Mouse (Mus musculus) lung, embryonic 15.5 days (tissue): ENCODE results near the gene Crtc1. TPM values are rescaled to one million over a fixed set of nuclear protein-coding genes. Genes with fewer than 3 reads are reported as not detected.

Experiments used
- ATAC-seq: fragments of 200-750 bp; cut with Nextera tagmentation; 2 replicates; pipeline ENCODE4 v1.8.0; 2017; ENCODE audit warnings: moderate number of reproducible peaks, borderline replicate concordance; ENCODE audit not compliant: low FRiP score, low TSS enrichment; ENCODE audit errors: extremely low read depth
- H3K27ac ChIP-seq: fragments of 300-500 bp; sonication (generic); 2 replicates; pipeline ENCODE4 v1.5.1; 2015; ENCODE audit warnings: moderate library complexity, mild to moderate bottlenecking, inconsistent platforms
- H3K27me3 ChIP-seq: fragments of 300-500 bp; sonication (generic); 2 replicates; pipeline ENCODE4 v1.6.1; 2015; ENCODE audit warnings: inconsistent platforms
- H3K36me3 ChIP-seq: fragments of 300-500 bp; sonication (generic); 2 replicates; pipeline ENCODE4 v1.6.1; 2015; ENCODE audit warnings: inconsistent platforms
- H3K4me1 ChIP-seq: fragments of 300-500 bp; sonication (generic); 2 replicates; pipeline ENCODE4 v1.6.1; 2015; ENCODE audit warnings: inconsistent platforms
- H3K4me2 ChIP-seq: fragments of 300-500 bp; sonication (generic); 2 replicates; pipeline ENCODE4 v1.6.1; 2015; ENCODE audit warnings: inconsistent platforms, mild to moderate bottlenecking, moderate library complexity
- H3K4me3 ChIP-seq: fragments of 300-500 bp; sonication (generic); 2 replicates; pipeline ENCODE4 v1.5.1; 2015; ENCODE audit warnings: mild to moderate bottlenecking, inconsistent platforms
- H3K9ac ChIP-seq: fragments of 300-500 bp; sonication (generic); 2 replicates; pipeline ENCODE4 v1.6.1; 2015; ENCODE audit warnings: inconsistent platforms
- H3K9me3 ChIP-seq: fragments of 300-500 bp; sonication (generic); 2 replicates; pipeline ENCODE4 v1.6.1; 2016; ENCODE audit warnings: inconsistent platforms
- WGBS: fragments of 180-500 bp; shearing (Covaris S2); methylation state at CpG from one replicate; pipeline ENCODE4 v1.1.7; 2015; 5-methylcytosine and 5-hydroxymethylcytosine counted together
- polyA plus RNA-seq: library from polyadenylated mRNA; unstranded; fragments of >200 nt; fragmentation: Nextera tagmentation; extraction: Ambion mirVana; gene quantifications from 2 replicates; pipeline ENCODE4 v1.2.1, GENCODE M21; 2015

Gene Crtc1
- polyA plus RNA-seq, 1 experiment from 2014 or later, result 17.6 TPM

DNA sequence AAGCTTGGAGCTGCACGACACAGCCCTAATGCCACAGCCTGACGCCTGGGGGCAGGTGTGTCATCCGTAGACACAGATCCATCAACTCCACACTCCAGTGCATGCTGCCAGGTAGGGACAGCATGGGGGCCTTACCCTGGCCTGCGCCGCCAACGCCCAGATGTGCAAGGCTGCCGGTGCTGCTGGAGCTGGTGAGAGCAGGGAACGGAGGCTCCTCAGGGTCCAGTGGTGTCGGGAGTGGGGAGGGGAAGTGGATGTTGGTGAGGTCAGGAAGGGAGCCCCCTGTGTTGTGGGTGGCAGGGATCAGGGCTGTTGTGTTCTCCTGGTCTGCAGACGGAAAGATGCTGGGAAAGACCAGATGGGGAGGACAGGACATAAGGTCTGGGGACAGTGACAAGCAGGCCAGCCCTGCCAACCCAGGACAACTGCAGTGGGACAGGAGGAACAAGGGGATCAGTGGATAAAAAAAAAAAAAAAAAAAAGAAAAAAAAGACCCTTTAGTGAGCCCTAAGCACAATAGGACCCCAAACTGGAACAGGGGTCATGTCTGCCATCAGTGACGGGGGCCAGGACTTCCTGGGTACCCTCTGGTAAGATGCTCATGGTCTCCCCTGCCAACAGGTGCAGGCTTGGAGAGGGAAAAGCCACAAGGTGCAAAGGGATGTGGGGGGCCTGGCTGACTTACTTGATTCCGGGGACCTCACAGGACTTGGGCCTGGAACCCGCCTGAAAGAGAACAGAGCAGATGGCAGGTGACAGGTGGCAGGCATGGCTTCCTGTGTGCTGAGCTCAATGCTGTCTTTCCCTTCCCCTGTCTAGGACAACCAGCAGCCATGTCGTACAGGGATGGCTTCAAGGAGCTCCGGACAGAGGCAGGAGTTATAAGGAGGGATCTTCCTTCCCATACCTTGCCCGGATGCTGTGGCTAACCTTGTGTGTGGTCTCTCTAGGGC is 41.5 kb downstream of the Crtc1 start:
- WGBS, result 85% methylated on average over 16 of the region's 16 CpGs
- H3K36me3 ChIP-seq, result no peaks in the 10 kb centered on the region
- H3K4me3 ChIP-seq, result no peak overlapping the region
- H3K27me3 ChIP-seq, result no peaks in the 10 kb centered on the region
- no peak overlapping the region for H3K27ac ChIP-seq
- no peak overlapping the region for H3K9ac ChIP-seq
- no peaks in the 10 kb centered on the region for H3K9me3 ChIP-seq
- ATAC-seq, result no peak
- H3K4me2 ChIP-seq, result no peak overlapping the region
- no peaks in the 10 kb centered on the region for H3K4me1 ChIP-seq

DNA sequence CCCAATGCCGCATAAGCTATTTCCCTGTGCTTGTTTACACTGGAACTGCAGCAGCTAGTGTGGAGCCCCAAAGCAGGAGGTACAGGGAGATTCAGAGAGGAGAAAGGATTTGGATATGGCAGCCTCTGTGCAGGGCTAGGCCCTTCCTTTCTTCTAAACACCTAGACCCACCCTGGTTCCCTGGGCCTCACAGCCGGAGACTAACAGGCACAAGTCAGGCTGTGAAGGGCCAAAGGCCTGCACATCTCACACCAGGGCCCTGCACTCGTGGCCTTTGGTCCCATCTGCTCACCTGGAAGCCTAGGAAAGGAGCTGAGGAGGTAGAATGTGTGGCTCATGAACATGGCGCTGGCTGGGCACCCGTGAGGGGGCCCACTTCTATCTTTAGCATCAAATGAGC is 43.2 kb downstream of the Crtc1 start:
- H3K9ac ChIP-seq, result no peak overlapping the region
- 0 out of 2 replicates have a peak, but pooled peaks cover 8% of the 10 kb centered on the region for H3K36me3 ChIP-seq
- H3K4me3 ChIP-seq, result no peak overlapping the region
- no peak overlapping the region for H3K27ac ChIP-seq
- no peak for ATAC-seq
- no peaks in the 10 kb centered on the region for H3K4me1 ChIP-seq
- WGBS, result 74% methylated on average over 5 of the region's 5 CpGs
- no peak overlapping the region for H3K4me2 ChIP-seq
- H3K27me3 ChIP-seq, result no peaks in the 10 kb centered on the region
- no peaks in the 10 kb centered on the region for H3K9me3 ChIP-seq

DNA sequence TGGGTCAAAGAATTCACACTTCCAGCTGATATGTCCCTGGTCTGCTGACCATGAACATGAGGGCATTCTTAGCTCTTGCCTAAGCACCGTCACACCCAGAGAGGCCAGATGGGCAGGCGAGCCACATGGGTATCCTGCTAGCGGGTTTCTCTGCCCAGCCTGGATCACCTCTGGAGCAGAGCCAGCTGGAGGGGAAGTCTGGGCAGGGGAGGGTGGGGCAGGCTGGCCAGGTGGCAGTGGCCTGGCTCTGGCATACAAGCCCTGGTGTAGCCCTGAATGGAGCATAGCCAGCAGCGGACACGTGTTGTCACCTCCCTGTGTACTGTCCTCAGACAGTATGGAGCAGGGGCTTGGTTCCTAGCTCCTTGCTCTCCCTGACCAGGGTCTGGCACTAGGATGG is 43.7 kb downstream of the Crtc1 start:
- no peaks in the 10 kb centered on the region for H3K27me3 ChIP-seq
- H3K4me3 ChIP-seq, result no peak overlapping the region
- 0 out of 2 replicates have a peak, but pooled peaks cover 13% of the 10 kb centered on the region for H3K36me3 ChIP-seq
- no peak for ATAC-seq
- no peak overlapping the region for H3K27ac ChIP-seq
- H3K4me1 ChIP-seq, result no peaks in the 10 kb centered on the region
- H3K9ac ChIP-seq, result no peak overlapping the region
- 75% methylated on average over 5 of the region's 5 CpGs for WGBS
- H3K4me2 ChIP-seq, result no peak overlapping the region
- no peaks in the 10 kb centered on the region for H3K9me3 ChIP-seq

- Histone ChIP-seq H3K4me1 (no peaks in the 10 kb centered on the region), H3K4me3 (no peak overlapping the region), H3K9ac (no peak overlapping the region), H3K27me3 (no peaks in the 10 kb centered on the region), H3K4me2 (no peak overlapping the region), H3K9me3 (no peaks in the 10 kb centered on the region), H3K36me3 (0 out of 2 replicates have a peak, but pooled peaks cover 13% of the 10 kb centered on the region), H3K27ac (no peak overlapping the region)
- WGBS, result 83% methylated on average over 8 of the region's 8 CpGs
- ATAC-seq, result no peak
Measured at GRCm38 (mm10) chr8:70394269-70394998, 44.9 kb downstream of the Crtc1 start.

- Histone ChIP-seq H3K27ac (no peak overlapping the region), H3K4me3 (no peak overlapping the region), H3K9me3 (no peaks in the 10 kb centered on the region), H3K9ac (no peak overlapping the region), H3K27me3 (no peaks in the 10 kb centered on the region), H3K4me1 (no peaks in the 10 kb centered on the region), H3K36me3 (0 out of 2 replicates have a peak, but pooled peaks cover 13% of the 10 kb centered on the region), H3K4me2 (no peak overlapping the region)
- WGBS, result 77% methylated on average over 5 of the region's 5 CpGs
- no peak for ATAC-seq
Measured at GRCm38 (mm10) chr8:70393087-70393486, 46.3 kb downstream of the Crtc1 start.

DNA sequence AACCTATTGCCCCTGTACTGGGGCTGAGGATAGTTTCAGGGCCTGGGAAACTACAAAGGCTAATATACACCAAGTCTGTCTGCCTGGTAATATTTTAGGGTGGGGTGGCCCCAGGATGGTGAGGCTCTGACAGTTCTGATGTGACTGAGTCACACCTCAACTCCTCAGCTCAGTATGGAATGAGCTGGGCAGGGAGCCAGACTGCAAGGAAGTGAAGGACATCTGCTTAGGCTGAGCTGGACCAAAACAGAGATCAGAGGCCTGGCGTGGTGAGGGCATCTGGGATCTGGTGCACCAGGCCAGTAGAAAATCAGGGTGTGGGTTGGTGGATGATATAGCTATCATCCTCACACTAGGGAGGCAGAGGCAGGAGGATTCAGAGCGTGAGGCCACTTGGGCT is 49.7 kb downstream of the Crtc1 start:
- no peaks in the 10 kb centered on the region for H3K27me3 ChIP-seq
- 79% methylated on average over 2 of the region's 2 CpGs for WGBS
- no peak for ATAC-seq
- H3K27ac ChIP-seq, result no peak overlapping the region
- H3K4me3 ChIP-seq, result no peak overlapping the region
- no peaks in the 10 kb centered on the region for H3K4me1 ChIP-seq
- H3K9me3 ChIP-seq, result no peaks in the 10 kb centered on the region
- H3K36me3 ChIP-seq, result peaks cover 29% of the 10 kb centered on the region; the same call in 1 of the 2 replicates
- H3K9ac ChIP-seq, result no peak overlapping the region
- no peak overlapping the region for H3K4me2 ChIP-seq

- H3K4me2 ChIP-seq, result no peak overlapping the region
- 0 out of 2 replicates have a peak, but pooled peaks have one; percentile 12 for ATAC-seq
- no peaks in the 10 kb centered on the region for H3K4me1 ChIP-seq
- H3K9ac ChIP-seq, result no peak overlapping the region
- no peak overlapping the region for H3K27ac ChIP-seq
- H3K27me3 ChIP-seq, result peaks cover 5% of the 10 kb centered on the region
- H3K4me3 ChIP-seq, result no peak overlapping the region
- no peaks in the 10 kb centered on the region for H3K9me3 ChIP-seq
- WGBS, result 39% methylated on average over 3 of the region's 3 CpGs
- peaks cover 16% of the 10 kb centered on the region; the same call in 1 of the 2 replicates for H3K36me3 ChIP-seq
Measured at GRCm38 (mm10) chr8:70383287-70383686, 56.1 kb downstream of the Crtc1 start.

DNA sequence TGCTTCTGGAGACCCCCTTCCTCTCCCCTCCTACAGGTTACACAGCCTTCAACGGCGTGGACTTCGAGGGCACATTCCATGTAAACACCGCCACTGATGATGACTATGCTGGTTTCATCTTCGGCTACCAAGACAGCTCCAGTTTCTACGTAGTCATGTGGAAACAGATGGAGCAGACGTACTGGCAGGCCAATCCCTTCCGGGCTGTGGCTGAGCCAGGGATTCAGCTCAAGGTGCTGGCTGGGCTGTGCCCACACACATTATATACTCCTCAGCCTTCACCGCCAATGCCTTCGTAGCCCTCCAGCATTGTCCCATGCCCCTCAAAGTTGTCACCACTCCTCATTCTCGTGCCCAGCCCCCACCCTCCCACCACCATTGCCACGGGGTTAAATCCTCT is 59.3 kb downstream of the Crtc1 start:
- H3K9ac ChIP-seq, result no peak overlapping the region
- peaks cover 16% of the 10 kb centered on the region for H3K4me1 ChIP-seq
- H3K9me3 ChIP-seq, result no peaks in the 10 kb centered on the region
- no peaks in the 10 kb centered on the region for H3K36me3 ChIP-seq
- no peak overlapping the region for H3K4me3 ChIP-seq
- WGBS, result 83% methylated on average over 12 of the region's 12 CpGs
- H3K4me2 ChIP-seq, result no peak overlapping the region
- no peak for ATAC-seq
- peaks cover 37% of the 10 kb centered on the region for H3K27me3 ChIP-seq
- H3K27ac ChIP-seq, result no peak overlapping the region; the same call in 1 of the 2 replicates

DNA sequence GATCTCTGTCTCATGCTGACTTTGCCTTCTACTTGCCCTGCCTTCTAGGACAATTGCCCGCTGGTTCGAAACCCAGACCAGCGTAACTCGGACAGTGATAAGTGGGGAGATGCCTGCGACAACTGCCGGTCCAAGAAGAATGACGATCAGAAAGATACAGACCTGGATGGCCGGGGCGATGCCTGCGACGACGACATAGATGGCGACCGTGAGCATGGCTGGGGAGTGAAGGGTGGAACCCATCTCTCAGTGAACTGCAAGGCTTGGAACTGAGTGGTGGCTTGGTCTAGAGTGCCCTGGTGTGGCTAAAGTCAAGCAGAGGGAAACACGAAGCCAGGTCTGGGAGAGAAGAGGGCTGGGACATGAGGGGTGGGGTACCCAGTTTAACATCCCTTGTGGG is 62.3 kb downstream of the Crtc1 start:
- ATAC-seq, result no peak
- no peaks in the 10 kb centered on the region for H3K36me3 ChIP-seq
- peaks cover 68% of the 10 kb centered on the region for H3K27me3 ChIP-seq
- peaks cover 35% of the 10 kb centered on the region for H3K4me1 ChIP-seq
- 14% methylated on average over 15 of the region's 15 CpGs for WGBS
- H3K9ac ChIP-seq, result no peak overlapping the region
- 0 out of 2 replicates have a peak, but pooled peaks cover 4% of the 10 kb centered on the region for H3K9me3 ChIP-seq
- H3K4me2 ChIP-seq, result no peak overlapping the region
- no peak overlapping the region for H3K27ac ChIP-seq
- H3K4me3 ChIP-seq, result no peak overlapping the region

- Histone ChIP-seq H3K9ac (no peak overlapping the region), H3K4me2 (peak overlapping the region; percentile 29), H3K27ac (no peak overlapping the region), H3K9me3 (0 out of 2 replicates have a peak, but pooled peaks cover 4% of the 10 kb centered on the region), H3K36me3 (no peaks in the 10 kb centered on the region), H3K27me3 (peaks cover 75% of the 10 kb centered on the region), H3K4me1 (peaks cover 35% of the 10 kb centered on the region), H3K4me3 (peak overlapping the region; percentile 8; the same call in 1 of the 2 replicates)
- no peak for ATAC-seq
- WGBS, result 5% methylated on average over 37 of the region's 37 CpGs
Measured at GRCm38 (mm10) chr8:70376275-70376741, 63.1 kb downstream of the Crtc1 start.

DNA sequence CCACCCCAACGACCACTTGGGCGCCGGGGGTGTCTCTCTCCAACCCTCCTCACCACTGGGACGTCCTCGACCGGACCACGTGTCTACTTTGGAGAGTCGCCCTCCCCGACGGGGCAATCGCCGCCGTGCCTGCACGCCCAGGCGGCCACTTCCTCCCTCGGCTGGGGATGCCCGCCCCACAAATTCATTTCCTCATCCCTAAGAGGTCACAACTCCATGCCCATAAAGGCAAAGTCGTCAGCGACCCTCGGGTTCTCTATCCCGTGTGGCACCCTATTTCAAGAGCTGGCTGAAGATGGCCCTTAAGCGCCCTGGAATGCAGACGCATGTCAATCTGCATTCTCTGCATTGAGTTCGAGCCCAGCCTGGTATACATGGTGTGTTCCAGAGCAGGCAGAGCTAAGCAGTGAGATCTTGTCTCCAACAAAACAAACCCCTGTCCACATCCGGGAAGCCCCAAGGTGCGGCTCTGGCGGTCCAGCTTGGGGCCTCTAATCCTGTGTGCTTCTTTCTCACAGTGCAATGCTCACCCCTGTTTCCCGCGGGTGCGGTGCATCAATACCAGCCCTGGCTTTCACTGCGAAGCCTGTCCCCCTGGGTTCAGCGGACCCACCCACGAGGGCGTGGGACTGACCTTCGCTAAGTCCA is 64.0 kb downstream of the Crtc1 start:
- Histone ChIP-seq H3K4me3 (peak overlapping the region; percentile 43), H3K4me1 (peaks cover 35% of the 10 kb centered on the region), H3K9me3 (0 out of 2 replicates have a peak, but pooled peaks cover 4% of the 10 kb centered on the region), H3K27ac (no peak overlapping the region), H3K27me3 (peaks cover 75% of the 10 kb centered on the region), H3K36me3 (no peaks in the 10 kb centered on the region), H3K4me2 (peak overlapping the region; percentile 78), H3K9ac (no peak overlapping the region)
- ATAC-seq, result no peak
- WGBS, result 7% methylated on average over 35 of the region's 35 CpGs
